ENCODE assay signal across 8 mouse cellular contexts in the genomic region with DNA sequence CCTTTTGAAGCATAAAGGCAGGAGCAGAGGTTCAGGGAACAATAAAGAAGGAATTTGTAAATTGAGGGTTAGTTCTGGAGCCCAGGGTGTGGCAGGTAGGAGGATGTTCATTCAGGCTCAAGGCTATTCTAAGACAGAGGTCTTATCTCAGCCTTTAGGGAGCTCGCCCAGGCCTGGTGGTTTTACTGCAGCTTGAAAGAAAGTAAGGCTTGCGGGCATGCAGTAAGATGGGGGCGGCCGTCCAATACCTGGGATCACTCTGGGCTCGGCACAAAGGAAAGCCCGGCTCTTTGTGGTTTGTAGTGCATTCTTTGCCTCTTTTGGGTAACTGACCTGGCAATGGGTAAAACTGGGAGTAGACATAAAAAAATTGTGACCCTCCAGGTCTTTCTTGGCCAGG. TPM values are rescaled to one million over a fixed set of nuclear protein-coding genes. Genes with fewer than 3 reads are reported as not detected.
A peak's percentile ranks its signal among the peaks of the same experiment; 100 is the strongest.
DNase-seq lines count a peak whose midpoint lies in the region; ATAC-seq lines count a peak whose summit lies in the region.

No protein-coding gene starts in this region.

- peak; percentile 1 to 9 for DNase-seq in adrenal gland, postnatal 36 days
- DNase-seq in testis, postnatal 10 days (ENCODE audit: low spot score), result peak; percentile 56
- no peak for DNase-seq in urinary bladder, postnatal 36 days (ENCODE audit: low spot score in 2 of 2)

- peaks cover 35% of the 10 kb centered on the region for H3K79me2 ChIP-seq in macrophage (ENCODE audit: inconsistent target)

- ATAC-seq in megakaryocyte, adult 5-6 weeks (ENCODE audit: poor library complexity, severe bottlenecking), result no peak
- ATAC-seq in forebrain, embryonic 13.5 days, result no peak
- peak; percentile 5; the same call in 1 of the 2 replicates for ATAC-seq in kidney, embryonic 15.5 days (replicated peaks; ENCODE audit: low FRiP score)

- peak overlapping the region; percentile 89 for H3K9ac ChIP-seq in forebrain, embryonic 13.5 days
- H3K9ac ChIP-seq in kidney, embryonic 15.5 days, result peak overlapping the region; percentile 66

- H3K9me3 ChIP-seq in megakaryocyte, embryonic 14.5 days, result no peaks in the 10 kb centered on the region
- H3K9me3 ChIP-seq in forebrain, embryonic 13.5 days (replicated peaks), result no peaks in the 10 kb centered on the region
- H3K9me3 ChIP-seq in kidney, embryonic 15.5 days (replicated peaks), result no peaks in the 10 kb centered on the region

- H3K27ac ChIP-seq in forebrain, embryonic 13.5 days, result peak overlapping the region; percentile 92; the same call in 1 of the 2 replicates
- peak overlapping the region; percentile 97 for H3K27ac ChIP-seq in kidney, embryonic 15.5 days
- H3K27ac ChIP-seq in macrophage, result peak overlapping the region; percentile 43

- H3K27me3 ChIP-seq in megakaryocyte, embryonic 14.5 days (replicated peaks), result no peaks in the 10 kb centered on the region
- H3K27me3 ChIP-seq in forebrain, embryonic 13.5 days, result no peaks in the 10 kb centered on the region
- no peaks in the 10 kb centered on the region for H3K27me3 ChIP-seq in kidney, embryonic 15.5 days

- H3K4me2 ChIP-seq in forebrain, embryonic 13.5 days, result peak overlapping the region; percentile 73
- peak overlapping the region; percentile 70 for H3K4me2 ChIP-seq in kidney, embryonic 15.5 days

- H3K4me1 ChIP-seq in megakaryocyte, embryonic 14.5 days, result peaks cover 49% of the 10 kb centered on the region
- peaks cover 19% of the 10 kb centered on the region for H3K4me1 ChIP-seq in forebrain, embryonic 13.5 days
- peaks cover 31% of the 10 kb centered on the region for H3K4me1 ChIP-seq in kidney, embryonic 15.5 days

- peak overlapping the region; percentile 98 for H3K4me3 ChIP-seq in megakaryocyte, embryonic 14.5 days (replicated peaks)
- H3K4me3 ChIP-seq in forebrain, embryonic 13.5 days, result peak overlapping the region; percentile 84
- H3K4me3 ChIP-seq in kidney, embryonic 15.5 days (replicated peaks), result peak overlapping the region; percentile 72
- H3K4me3 ChIP-seq in macrophage (ENCODE audit: inconsistent target), result peak overlapping the region; percentile 84

- 15% methylated on average over 6 of the region's 6 CpGs for WGBS in forebrain, embryonic 13.5 days
- 15% methylated on average over 6 of the region's 6 CpGs for WGBS in kidney, embryonic 15.5 days
- WGBS in macrophage (ENCODE audit: missing documents), result 52% methylated on average over 5 of the region's 6 CpGs

- peaks cover 23% of the 10 kb centered on the region for H3K36me3 ChIP-seq in megakaryocyte, embryonic 14.5 days (replicated peaks; ENCODE audit: low read length)
- H3K36me3 ChIP-seq in forebrain, embryonic 13.5 days (ENCODE audit: poor library complexity, severe bottlenecking), result peaks cover 15% of the 10 kb centered on the region
- peaks cover 23% of the 10 kb centered on the region for H3K36me3 ChIP-seq in kidney, embryonic 15.5 days
- no peaks in the 10 kb centered on the region; the same call in 1 of the 2 replicates for H3K36me3 ChIP-seq in macrophage (ENCODE audit: inconsistent target)

RNA-seq across cellular contexts. Expression of a gene that starts 0.8 kb away (rescaled TPM):
- 0.43 and 0.93 TPM in 2 replicates for polyA plus RNA-seq in megakaryocyte, embryonic 14.5 days (2012; ENCODE audit: insufficient read depth, low replicate concordance)
- total RNA-seq in megakaryocyte, adult 5-6 weeks (2015), result 4.9 and 7.0 TPM in 2 replicates
- 14.6 and 15.1 TPM in 2 replicates for total RNA-seq in megakaryocyte, adult 5-6 weeks (2017)
- 10 to 100 TPM; 12.4 to 13.8 TPM for total RNA-seq in adrenal gland, postnatal 36 days (2021)
- polyA plus RNA-seq in forebrain, embryonic 13.5 days (2015; fragmentation: Nextera tagmentation; extraction: Ambion mirVana), result 5.7 and 6.0 TPM in 2 replicates
- 17.7 and 19.5 TPM in 2 replicates for polyA plus RNA-seq in kidney, embryonic 15.5 days (2015; fragmentation: Nextera tagmentation; extraction: Ambion mirVana)
- total RNA-seq in macrophage (2018; cell fraction: chromatin; rRNA removed), result 10 to 100 TPM in 20 of 26 experiments, 1 to 10 TPM in 6; 3.5 to 53.3 (median 19.7) TPM
- total RNA-seq in macrophage (2018; cell fraction: cytosol; rRNA removed), result 1 to 10 TPM; 1.5 to 8.5 (median 4.1) TPM
- 10 to 100 TPM in 14 of 26 experiments, 1 to 10 TPM in 12; 3.4 to 24.4 (median 10.2) TPM for total RNA-seq in macrophage (2018; cell fraction: nucleus; rRNA removed)
- polyA plus RNA-seq in macrophage (2018), result 2.6 to 4.6 TPM (median 2.8 TPM) in 3 replicates

RNA-seq across cellular contexts. Expression of a gene that starts 29.0 kb away (rescaled TPM):
- polyA plus RNA-seq in megakaryocyte, embryonic 14.5 days (2012; ENCODE audit: insufficient read depth, low replicate concordance), result 1.2 TPM in 1 of 2 replicates, not detected in the other
- total RNA-seq in megakaryocyte, adult 5-6 weeks (2015), result 6.7 and 6.9 TPM in 2 replicates
- 2.9 and 3.5 TPM in 2 replicates for total RNA-seq in megakaryocyte, adult 5-6 weeks (2017)
- total RNA-seq in adrenal gland, postnatal 36 days (2021), result 1 to 10 TPM; 8.2 to 9.2 TPM
- polyA plus RNA-seq in forebrain, embryonic 13.5 days (2015; fragmentation: Nextera tagmentation; extraction: Ambion mirVana), result 16.6 TPM in 2 replicates
- 12.0 and 12.2 TPM in 2 replicates for polyA plus RNA-seq in kidney, embryonic 15.5 days (2015; fragmentation: Nextera tagmentation; extraction: Ambion mirVana)
- total RNA-seq in macrophage (2018; cell fraction: chromatin; rRNA removed), result 10 to 100 TPM in 12 of 26 experiments, 1 to 10 TPM in 14; 1.7 to 18.5 (median 9.3) TPM
- total RNA-seq in macrophage (2018; cell fraction: cytosol; rRNA removed), result 1 to 10 TPM; 1.7 to 9.4 (median 6.3) TPM
- total RNA-seq in macrophage (2018; cell fraction: nucleus; rRNA removed), result 10 to 100 TPM in 8 of 26 experiments, 1 to 10 TPM in 18; 1.1 to 17.3 (median 6.1) TPM
- 4.4 to 6.4 TPM (median 5.5 TPM) in 3 replicates for polyA plus RNA-seq in macrophage (2018)

Comparison
In these comparisons a context has a peak if more than half of its experiments do, and no peak if none do; other contexts are left out.
1. DNase-seq: peak in adrenal gland, postnatal 36 days (2 of 2) and testis, postnatal 10 days (single experiment); none in urinary bladder, postnatal 36 days (0 of 2).
2. H3K27ac ChIP-seq: peak in every context shown above with its lines; median percentile 97 in kidney, embryonic 15.5 days; 92 in forebrain, embryonic 13.5 days; 43 in macrophage.
3. Peak in every context shown above with its lines, with median percentiles within 50 percentile points of each other: H3K4me3 ChIP-seq.